Mouse (Mus musculus): ENCODE data around the gene Pak6.
A peak's percentile ranks its signal among the peaks of the same experiment; 100 is the strongest.

Gene Pak6

GRCm38 (mm10) chr2:118700179-118701062, 37.3 kb downstream of the Pak6 start:
- peak; percentile 81 for DNase-seq

- DNase-seq: no peak
Observed at GRCm38 (mm10) chr2:118701161-118701560, 38.1 kb downstream of the Pak6 start.

DNA sequence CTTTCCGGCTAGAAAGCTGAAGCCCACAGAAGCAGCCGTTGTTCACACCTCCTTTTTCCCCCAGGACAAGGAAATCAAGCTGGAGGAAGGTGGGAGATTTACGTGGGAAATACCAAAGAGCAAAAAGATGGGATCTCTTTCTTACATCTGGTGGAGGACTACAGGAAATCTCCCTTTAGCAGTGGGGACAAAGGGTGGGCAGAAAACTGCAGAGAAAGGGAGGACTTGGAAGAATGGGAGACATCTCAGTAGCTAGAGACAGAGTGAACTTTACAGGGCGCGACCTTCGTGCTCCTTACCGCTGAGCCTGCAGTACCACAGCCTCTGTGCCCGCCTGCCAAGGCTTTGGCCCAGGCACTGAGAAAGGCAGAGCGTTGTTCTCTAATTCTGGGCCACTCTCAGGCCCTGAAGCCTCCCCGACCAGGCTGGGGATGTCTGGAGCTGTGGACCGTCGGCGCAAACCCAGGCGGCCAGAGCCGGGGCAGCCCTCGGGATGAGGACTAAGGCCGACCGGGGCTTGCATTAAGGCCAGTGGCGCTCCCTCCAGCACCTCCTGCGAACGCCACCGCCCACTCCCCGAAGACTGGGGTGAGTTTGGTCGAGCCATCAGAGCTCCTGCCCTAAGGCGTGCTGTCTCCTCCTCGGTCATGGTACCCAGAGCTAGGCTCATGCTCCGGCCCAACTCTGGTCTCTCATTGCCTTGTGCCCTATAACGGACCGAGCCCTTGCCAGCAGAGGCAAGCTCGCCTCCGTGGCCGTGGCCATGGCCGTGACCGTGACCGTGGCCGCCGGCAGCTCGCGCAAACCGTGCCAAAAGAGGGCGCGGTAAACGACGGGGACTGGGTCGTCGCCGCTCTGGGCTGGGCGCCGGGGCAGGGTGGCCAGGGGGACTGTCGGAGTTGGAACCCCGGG, 39.1 kb downstream of the Pak6 start:
- no peak for DNase-seq

GRCm38 (mm10) chr2:118702883-118703761, 40.0 kb downstream of the Pak6 start:
- peak; percentile 49 for DNase-seq

DNA sequence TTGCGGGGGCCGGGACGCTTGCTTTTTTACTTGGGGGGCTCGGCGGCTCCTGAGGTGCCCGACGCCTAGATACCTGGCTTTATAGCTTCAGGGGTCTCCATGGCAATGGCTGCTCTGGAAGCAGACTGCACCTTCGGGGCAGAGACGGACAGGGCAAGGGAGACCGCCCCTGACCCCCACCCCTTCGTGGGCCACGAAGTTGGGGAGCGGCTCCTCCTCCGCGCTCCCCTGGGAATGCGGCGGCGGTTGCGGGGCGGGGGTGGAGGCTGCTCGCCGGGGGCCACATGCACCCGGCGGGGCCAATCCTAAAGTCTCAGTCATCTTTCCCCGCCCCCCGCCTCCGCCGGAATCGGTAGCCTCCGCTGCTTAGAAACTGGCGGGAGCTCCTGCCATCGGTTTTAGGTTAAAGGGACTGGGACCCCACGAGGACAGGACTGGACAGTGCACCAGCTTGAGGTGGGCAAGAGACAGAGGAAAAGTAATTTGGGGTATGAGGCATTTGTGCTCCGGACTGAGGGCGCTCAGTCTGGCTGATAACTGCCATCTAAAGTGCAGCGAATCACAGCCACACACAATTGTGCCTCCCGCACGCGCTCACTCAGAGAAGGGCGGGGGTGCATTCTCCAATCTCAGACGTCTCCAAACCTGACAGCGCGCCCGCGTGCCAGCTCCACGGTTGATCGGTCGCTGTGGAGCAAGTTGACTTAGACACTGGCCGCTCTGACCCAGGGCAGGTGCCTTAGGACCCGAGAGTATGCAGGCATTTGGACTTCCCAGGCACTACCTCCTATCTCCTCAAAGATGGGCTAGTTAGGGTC, 41.0 kb downstream of the Pak6 start, which contains the start of gene Ankrd63:
TSS of gene Ankrd63 (minus strand) at position 51 of the 818 bp plus-strand sequence.
- peak; percentile 57 for DNase-seq

DNA sequence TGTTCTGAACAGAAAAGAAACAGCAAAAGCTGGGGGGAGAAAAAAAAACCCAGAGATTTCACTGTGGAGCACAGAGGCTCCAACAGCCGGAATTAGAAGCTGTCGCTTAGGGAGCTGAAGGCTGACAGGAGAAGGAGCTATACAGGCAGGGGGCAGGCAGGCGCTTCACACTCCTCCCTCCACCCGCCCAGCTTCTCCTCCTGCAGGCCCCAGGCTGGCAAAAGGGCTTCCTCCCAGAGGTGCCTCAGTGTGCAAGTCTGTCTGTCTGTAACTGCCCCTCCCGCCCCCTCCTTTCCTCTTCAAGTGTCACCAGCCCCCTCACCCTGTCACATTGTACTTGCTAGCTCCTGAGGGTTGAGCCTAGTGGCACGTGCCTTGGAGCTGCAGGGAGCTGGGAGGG, 43.3 kb downstream of the Pak6 start:
- peak; percentile 36 for DNase-seq

GRCm38 (mm10) chr2:118708472-118708871, 45.4 kb downstream of the Pak6 start:
- no peak for DNase-seq

GRCm38 (mm10) chr2:118709655-118710221, 46.6 kb downstream of the Pak6 start:
- no peak for DNase-seq

DNA sequence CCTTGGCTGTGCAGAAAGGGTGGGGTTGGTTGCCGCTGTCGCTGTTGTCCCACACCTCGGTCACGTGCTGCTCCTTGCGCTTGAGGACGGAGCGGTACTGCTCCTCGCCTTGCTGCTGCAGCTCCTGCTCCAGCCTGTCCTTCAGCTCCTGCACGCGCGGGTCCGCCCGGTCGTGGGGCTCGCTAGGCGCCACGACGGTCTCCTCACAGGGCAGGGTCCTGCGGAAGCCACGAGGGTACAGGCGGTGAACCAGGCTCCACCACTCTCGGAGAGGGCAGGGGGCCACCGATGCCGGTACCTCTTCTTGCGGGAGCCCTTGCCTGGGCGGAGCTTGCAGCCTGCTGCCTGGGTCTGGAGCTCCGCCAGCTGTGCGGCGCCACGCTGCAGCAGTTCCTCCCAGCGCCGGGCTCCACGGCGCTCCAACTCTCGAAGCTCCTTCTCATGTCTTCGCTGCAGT, 48.0 kb downstream of the Pak6 start:
- DNase-seq: peak; percentile 77

- no peak for DNase-seq
Observed at GRCm38 (mm10) chr2:118713631-118714030, 50.5 kb downstream of the Pak6 start.

DNA sequence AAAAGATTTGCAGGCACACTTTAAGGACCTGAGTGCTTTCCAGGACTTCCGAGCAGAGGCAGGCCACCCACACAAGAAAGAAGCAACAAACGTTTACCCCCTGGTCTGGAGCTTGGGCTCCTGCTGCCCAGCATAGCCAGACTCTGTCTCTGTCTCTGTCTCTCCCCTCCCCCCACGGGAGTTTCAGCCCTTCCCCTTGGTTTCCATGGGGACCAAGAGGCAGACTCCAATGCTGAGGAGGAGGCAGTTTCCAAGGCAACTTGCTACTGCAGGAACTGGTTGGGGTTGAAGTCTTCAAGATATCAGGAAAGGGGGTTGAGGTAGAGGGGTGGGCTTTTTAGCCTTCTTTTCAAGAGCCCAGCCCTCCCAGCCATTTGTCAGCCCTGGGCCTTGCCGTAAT, 51.1 kb downstream of the Pak6 start:
- peak; percentile 78 for DNase-seq

DNA sequence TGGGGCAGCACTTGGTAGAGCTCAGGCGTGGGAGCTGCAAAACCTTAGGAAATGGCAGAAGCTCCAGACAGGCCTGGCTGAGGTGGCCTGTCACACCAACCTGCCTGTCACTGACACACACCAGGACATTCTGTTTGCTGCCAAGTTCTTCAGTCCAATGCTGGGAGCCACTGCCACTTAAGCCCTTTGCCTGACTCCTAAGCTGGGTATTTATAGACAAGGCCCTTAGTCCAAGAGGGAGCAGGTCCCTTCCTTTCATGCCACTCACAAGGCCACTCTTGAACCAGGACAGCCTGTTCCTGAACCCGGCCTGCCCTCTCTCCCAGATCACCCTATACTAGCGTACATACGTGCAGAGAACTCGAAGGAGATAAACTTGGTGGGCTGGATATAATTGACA, 53.6 kb downstream of the Pak6 start:
- DNase-seq: peak; percentile 2

- no peak for DNase-seq
Observed at GRCm38 (mm10) chr2:118723693-118724486, 60.8 kb downstream of the Pak6 start.

- no peak for DNase-seq
Observed at GRCm38 (mm10) chr2:118725511-118725910, 62.4 kb downstream of the Pak6 start.

GRCm38 (mm10) chr2:118726873-118727272, 63.8 kb downstream of the Pak6 start:
- no peak for DNase-seq

DNA sequence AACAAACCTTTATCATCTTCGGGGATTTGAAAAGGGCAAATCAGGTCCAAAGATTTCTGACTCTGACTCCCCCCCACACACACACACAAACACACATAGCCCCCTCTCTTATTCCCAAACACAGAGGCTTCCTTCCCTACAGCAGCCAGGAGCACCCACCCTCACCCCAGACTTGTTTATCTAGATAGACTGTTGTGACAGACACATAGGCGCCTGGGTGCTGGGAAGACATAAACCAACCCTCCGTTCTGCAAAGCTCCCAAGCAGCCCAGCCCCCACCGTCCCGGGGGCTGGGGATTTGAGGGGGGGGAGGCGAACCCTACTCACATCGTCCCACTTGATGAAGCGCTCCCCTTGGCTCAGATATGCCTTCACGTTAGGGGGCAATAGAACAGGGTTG, 64.8 kb downstream of the Pak6 start:
- DNase-seq: no peak

GRCm38 (mm10) chr2:118728337-118728736, 65.2 kb downstream of the Pak6 start, which contains the start of gene Plcb2:
TSS of gene Plcb2 (minus strand) at chr2:118728438.
- no peak for DNase-seq

DNA sequence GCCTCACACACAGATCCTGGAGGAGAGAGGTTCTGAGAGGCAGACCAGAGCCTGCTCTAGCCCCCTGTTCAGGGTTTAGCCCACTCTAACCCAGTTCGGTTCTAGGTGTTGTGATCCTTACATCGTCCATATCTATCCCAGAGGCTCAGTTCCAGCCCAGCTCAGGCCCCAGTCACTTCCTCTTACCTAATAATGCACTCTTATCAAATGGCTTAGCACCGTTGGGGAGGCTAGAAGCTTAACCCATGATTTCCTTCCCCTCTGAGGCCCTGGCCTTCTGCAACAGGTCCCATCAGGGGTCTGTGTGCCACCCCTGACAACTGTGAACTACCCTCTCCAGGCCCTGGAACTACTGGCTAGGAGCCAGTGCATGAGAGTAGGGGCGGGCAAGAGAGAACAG, 66.1 kb downstream of the Pak6 start:
- no peak for DNase-seq

- DNase-seq: no peak
Observed at GRCm38 (mm10) chr2:118729816-118730621, 66.9 kb downstream of the Pak6 start.

- peak; percentile 86 for DNase-seq
Observed at GRCm38 (mm10) chr2:118730622-118730915, 67.5 kb downstream of the Pak6 start.
